Mouse (Mus musculus) frontal cortex, adult (tissue): ENCODE measurements around the gene Gabpa.

ENCODE experiments used
- ATAC-seq: cut with Nextera tagmentation; 2 replicates; pipeline ENCODE4 v1.9.2; 2017; ENCODE audit warnings: mild to moderate bottlenecking, moderate library complexity, mixed read lengths; ENCODE audit not compliant: low TSS enrichment

The Gabpa gene

GRCm38 (mm10) chr16:84864656-84865055, 29.9 kb downstream of the Gabpa start:
- peak; percentile 38 for ATAC-seq

GRCm38 (mm10) chr16:84873805-84874204, 39.1 kb downstream of the Gabpa start:
- ATAC-seq = no peak

- ATAC-seq = peak; percentile 77
These were observed 40.4 kb downstream of the Gabpa start for GRCm38 (mm10) chr16:84875012-84875717.

- ATAC-seq = peak; percentile 69
These were observed 41.0 kb downstream of the Gabpa start for GRCm38 (mm10) chr16:84875718-84876035.

GRCm38 (mm10) chr16:84876082-84876481, 41.4 kb downstream of the Gabpa start:
- ATAC-seq = peak; percentile 13; the same call in 1 of the 2 replicates

- ATAC-seq = peak; percentile 53
These were observed 44.4 kb downstream of the Gabpa start for GRCm38 (mm10) chr16:84879146-84879545.

- ATAC-seq = no peak
These were observed 46.4 kb downstream of the Gabpa start for GRCm38 (mm10) chr16:84881168-84881567.

GRCm38 (mm10) chr16:84881754-84882321, 47.1 kb downstream of the Gabpa start:
- ATAC-seq = no peak

- ATAC-seq = no peak
These were observed 49.8 kb downstream of the Gabpa start for GRCm38 (mm10) chr16:84884572-84884971.

- no peak for ATAC-seq
These were observed 68.3 kb downstream of the Gabpa start for GRCm38 (mm10) chr16:84902995-84903394.

GRCm38 (mm10) chr16:84911477-84912165, 76.9 kb downstream of the Gabpa start:
- ATAC-seq = no peak
